Mouse (Mus musculus) gastrocnemius, adult 18-20 months (tissue): ENCODE data around the gene Hap1. TPM values are rescaled to one million over a fixed set of nuclear protein-coding genes. Genes with fewer than 3 reads are reported as not detected.
A peak's percentile ranks its signal among the peaks of the same experiment; 100 is the strongest.

Experiments used
- DNase-seq: peaks from one replicate; pipeline ENCODE4 v3.0.0; 2021; ENCODE audit warnings: low spot score
- long read RNA-seq, 2 experiments: library from polyadenylated mRNA; stranded (forward); transcript quantifications; one replicate each; pipeline ENCODE4 v2.0.0; 2021
- total RNA-seq, 2 experiments: library from RNA; stranded (reverse); gene quantifications; 2 replicates each; pipeline ENCODE4 v1.2.3; 2021

Hap1 gene
- under 1 TPM; 0.26 to 0.53 TPM for total RNA-seq
- long read RNA-seq, experiment 1: 0 reads
- long read RNA-seq, experiment 2: 0 reads

DNA sequence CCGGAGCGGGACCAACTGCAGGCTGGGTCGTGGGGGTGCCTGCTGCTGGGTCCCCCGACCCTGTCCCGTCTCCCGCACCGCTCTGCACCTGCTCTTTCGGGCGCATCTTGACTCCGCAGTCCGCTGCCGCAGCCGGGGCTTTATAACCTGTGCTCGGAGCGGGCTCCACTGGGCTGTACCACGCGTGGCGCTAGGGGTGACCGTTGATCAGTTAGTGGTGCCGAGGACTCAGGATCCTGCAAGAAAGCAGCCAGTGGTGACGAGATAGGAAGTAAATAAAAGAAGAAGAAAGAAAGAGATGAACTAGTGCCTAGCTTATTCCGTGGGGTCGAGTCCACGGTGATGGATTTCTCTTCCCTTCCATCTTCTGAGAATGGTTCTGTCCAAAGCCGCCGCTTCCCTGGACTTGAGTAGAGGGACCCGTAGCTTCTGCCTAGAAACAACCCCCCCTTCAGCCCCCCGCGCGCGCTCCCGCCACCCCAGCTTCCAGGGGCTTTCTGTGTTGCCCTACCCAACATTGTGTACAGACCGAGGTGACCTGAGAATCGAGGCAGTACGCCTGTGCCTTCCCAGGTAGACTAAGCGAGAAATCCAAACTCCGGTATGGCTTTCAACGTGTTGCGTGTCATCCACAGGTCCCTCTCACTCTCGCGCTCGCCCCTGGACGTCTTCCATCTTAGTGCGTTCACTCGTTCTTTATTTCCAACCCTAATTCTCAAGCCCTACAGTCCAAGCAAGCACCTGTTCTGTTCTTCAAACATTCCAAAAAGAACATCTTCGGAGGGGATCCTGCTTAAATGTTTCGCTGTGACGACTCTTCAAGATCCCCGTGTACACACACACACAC lies at the start of gene Hap1:
TSS of gene Hap1 (minus strand) at position 157 of the 847 bp plus-strand sequence.
- DNase-seq: peak; percentile 55

DNA sequence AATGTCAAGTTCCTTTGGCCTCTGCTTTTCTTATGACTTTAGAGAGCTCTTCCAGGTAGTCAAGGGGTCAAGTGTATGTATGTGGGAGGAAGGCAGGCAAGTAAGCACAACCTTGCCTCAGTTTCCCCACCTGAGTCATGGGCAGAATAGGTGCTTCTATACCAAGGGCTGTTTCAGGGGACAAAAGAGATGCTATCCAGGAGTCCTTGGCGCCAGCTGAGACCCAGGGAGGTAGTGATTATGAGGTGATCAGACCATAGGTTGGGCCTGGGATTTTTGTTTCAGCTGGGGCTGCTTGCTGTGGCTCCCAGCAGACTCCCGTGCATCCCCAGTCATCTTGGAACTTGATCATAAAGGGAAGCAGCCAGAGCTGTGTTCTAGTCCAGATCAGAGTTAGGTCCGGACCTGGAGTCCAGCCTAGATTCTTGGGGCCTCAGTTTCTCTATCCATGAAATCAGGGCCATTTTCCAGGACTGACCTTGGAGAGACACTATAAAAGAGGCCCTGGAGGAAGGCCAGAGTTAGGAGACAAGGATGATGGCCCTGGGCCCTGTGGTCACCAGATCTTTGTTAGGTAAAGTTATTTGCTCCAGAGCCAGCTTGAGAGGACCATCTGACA lies 48.6 kb upstream of the Hap1 start:
- DNase-seq: no peak

GRCm38 (mm10) chr11:100403445-100404134 lies 47.7 kb upstream of the Hap1 start:
- no peak for DNase-seq

DNA sequence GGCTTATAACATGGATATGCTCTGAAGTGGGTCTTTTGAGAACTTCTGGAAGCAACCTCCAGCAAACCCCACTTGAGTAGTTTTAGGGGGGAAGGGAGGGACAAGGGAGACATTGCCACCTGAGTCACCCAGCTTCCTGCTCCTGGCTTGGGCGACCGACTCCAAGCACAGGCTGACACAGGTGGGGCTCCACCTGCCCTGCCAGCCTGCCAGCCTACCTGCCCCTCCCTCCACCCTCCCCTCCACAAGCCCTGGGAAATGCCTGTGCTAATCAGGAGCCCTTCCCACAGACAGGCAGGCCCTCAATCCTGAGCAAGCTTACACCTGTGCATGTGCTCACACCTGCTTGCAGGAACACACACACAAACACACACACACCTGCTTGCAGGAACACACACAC lies 46.8 kb upstream of the Hap1 start:
- DNase-seq: no peak

DNA sequence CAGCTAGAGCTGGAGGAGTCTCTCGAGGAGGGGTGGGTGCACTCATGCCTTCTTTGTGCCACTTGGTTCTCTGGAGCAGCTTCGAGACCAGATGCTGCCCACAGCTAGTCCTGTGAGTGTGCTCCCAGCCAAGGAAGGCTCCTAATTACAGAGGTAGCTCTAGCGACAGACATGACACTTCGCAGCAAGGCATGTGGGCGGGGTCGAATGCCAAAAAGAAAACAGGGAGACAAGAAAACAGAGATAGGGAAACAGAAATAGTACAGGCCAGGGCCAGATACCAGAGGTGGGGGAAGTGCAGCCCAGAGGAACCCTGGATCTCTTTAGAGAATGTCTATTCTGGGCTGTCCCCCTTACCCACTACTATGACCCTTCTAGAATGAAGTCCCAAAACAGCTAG lies 46.3 kb upstream of the Hap1 start:
- DNase-seq: no peak

DNA sequence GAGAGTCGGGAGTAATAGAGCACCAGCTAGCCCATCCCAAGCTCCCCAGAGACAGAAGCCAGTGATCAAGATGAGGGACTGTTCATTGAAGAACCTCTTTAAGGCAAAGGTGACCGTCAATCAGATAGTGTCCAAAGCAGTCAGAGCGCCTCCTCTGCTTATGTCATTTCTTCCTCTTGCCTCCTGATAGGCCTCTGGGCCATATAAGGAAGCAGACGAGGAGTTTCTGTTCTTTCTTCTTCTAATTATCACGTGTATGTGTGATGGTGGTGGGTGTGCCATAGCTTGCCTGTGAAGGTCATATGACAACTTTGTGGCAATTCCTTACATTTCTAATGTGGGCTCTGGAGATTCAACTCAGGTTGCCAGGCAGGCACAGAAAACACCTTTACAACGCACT lies 44.9 kb upstream of the Hap1 start:
- no peak for DNase-seq

GRCm38 (mm10) chr11:100399727-100400538 lies 44.0 kb upstream of the Hap1 start:
- no peak for DNase-seq

DNA sequence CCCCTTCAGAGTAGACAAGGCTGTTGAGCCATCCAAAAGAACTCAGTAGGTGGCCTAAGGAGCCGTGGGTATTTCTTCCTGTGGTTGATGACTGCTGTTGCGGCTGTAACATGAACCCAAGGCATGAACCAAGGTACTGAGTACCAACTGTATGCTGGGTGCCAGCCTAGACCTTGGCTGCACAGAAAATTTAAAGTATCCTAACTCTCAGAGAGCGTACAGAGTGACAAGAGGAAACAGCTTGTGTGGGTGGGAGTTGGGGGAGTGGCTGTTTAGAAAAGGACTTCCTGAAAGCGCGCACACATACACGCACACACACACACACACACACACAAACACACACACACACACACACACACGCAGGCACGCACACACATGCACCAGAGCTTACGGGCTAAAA lies 43.4 kb upstream of the Hap1 start:
- no peak for DNase-seq

GRCm38 (mm10) chr11:100398517-100398916 lies 42.6 kb upstream of the Hap1 start:
- no peak for DNase-seq

DNA sequence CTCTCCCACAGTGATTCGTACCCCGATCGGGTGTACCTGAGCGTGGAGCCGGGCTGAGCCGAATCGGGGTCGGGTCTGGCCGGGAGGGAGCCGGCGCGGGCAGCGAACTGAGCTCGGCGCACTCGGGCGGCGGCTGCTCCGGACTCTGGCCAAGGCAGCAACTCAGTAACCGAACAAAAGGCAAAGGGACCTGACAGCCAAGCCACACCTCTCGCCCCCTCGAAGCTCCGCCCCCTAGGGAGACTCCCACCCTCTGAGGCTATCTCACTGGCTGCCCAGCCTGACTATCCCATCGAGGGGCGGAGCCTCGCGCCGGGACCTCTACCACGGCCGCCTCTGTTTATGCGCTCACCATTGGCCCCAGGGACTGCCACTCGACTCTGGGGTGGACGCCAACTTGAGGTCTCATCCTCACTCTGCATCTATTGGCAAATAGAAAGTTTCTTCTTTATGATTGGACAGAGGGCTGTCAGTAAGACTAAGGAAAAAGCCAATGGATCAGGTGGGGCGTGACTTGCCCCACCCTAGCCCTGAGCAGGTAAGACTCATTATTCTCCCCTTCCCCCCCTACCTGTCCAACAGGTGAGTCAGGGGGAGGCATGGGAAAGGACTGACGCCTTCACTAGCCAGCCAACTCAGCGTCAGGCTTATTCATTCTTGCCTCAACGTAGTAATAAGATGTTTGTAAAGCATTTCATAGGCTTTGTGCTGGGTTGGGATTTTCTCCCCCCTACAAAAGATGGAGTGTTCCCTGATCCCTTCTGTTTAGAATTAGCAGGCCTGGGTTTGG lies 41.9 kb upstream of the Hap1 start, which contains the start of gene Jup:
TSS of gene Jup (minus strand) at position 164 of the 790 bp plus-strand sequence.
- peak; percentile 99 for DNase-seq

DNA sequence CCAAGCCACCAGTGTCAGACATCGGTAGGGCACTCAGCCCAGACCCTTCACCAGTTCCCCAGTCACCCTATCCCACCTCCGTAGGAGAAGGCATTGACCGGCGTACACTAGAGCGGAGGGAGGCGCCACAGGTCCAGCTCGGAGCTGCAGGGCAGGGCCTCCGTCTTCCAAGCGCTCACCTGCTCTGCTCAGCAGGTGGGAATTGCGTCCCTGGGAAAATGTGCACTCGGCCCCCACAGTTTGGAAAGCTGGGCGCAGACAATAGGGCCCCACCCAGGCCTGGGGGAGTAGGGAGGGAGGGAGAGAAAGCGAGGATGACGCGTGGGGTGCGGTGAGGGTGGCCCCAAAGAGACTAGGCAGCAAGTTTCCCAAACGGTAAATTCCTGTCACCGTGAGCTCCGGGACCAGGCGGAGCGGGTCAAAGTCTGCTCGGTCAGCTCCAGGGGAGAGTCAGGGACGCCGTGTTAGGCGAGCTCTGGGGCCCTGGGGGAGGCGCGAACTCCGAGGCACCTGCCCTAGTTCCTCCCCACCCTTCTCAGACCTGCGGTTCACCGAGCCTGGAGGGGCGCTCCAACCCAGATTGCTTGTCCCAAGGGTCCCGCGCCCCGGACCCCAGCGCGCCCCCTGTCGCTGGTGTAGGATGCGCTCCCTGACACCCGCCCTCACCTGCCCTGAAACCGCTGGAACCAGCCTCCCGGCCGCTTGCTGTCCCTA lies 41.1 kb upstream of the Hap1 start:
- peak; percentile 48 for DNase-seq

DNA sequence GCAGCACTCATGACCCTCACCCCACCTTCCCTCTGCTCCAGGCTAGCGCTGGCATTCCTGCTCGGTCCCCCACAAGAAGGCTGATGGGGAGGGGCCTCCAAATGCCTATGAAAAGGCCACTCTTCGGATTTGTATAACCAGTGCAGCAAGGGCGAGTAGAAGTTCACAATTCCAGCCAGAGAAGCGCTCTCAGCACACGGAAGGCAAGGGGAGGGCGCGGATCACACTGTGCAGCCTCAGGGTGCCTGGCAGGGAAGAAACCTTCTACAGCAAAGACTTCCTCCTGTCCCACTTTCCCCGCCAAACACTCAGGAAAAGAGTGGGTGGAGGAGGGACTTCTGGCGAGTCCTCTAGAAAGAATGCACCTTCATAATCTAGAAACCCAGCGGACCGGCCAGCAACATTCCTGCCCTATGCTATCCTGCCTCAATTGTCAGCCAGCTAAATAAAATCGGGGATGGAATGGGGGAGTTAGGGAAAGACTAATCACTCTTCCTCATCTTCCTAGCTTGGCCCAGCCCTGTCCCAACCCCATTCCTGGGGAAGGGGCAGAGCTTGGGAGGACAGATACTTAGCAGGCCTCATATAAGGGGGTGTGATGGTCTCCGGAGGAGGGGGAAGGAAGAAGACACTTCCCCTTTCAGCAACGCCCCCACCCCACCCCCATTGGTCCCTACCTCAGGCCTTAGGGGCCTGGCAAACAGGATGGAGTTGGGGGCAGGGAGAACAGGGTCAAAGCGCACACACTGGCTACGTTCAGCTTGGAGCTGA lies 40.1 kb upstream of the Hap1 start:
- DNase-seq: peak; percentile 32

GRCm38 (mm10) chr11:100395200-100395599 lies 39.3 kb upstream of the Hap1 start:
- DNase-seq: peak; percentile 84

DNA sequence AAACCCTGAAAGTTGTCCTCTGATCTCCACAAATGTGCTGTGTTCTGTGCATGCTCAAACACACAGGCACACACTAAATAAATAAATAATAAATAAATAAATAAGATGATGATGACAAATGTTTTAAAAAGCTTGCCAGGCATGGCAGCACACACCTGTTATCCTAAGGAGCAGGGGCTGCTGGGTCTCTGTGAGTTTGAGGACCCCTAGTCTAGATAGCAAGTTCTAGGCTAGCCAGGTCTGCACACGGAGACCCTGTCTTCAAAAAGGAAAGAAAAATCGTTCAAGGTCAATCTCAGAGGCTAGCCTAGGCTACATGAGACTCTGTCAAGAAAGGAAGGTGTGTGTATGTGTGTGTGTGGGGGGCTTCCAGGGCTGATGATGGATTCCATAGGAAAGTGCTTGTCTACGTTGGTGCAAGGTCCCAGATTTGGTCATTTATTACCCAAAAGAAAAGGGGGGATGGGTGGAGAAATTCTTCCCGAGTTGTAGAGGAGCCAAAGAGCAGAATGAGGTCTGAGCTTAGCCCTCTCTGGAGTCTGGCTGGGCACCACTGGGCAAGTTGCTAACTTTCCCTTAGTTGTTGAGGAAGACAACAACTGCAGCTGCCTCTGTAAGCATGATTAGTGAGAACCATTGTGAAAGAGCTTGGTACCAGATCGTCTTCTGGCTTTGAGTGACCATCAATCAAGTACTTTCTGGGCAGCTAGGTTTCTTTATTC lies 38.6 kb upstream of the Hap1 start:
- no peak for DNase-seq

DNA sequence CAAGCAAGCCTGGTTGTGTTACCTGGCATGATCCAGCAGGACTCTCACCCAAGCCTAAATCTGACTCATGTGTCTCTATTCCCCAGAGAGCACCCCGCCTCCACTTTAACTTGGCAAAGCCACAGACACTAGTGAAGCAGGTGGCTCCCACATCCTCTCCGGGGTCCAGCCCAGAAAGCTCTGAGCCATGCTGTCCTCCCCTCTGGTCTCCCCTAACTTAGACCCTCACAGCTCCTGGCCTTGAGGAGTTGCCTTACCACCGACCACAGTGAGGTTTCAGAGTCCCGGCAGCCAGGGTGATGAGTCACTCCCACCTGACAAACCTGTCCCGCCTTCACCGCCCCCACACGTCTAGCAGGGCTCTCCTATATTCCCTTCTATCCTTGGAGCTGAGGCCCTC lies 37.8 kb upstream of the Hap1 start:
- DNase-seq: peak; percentile 57

- DNase-seq: peak; percentile 26
These were observed 37.0 kb upstream of the Hap1 start for GRCm38 (mm10) chr11:100392958-100393357.

DNA sequence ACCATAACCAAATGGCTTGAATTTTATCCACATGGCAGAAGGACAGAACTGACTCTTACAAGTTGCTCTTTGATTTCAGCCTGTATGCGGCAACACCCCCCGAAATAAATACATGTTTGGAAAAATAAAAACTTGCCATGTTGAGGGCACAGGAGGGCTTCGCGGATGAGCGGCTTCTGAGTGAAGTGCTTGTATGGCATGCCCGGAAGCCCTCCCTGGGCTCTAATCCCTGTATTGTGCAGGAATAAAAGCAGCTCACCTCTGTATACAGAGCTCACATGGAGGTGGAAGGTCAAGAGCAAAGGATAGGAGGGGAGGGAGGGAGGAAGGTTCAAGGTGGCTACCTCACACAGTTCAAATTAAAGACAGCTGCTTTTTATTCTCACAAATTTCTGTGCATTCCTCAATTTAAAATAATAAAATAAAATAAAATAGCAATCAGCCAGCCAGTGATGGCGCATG lies 36.0 kb upstream of the Hap1 start:
- DNase-seq: no peak
